Mouse (Mus musculus) MEL (cell line): ENCODE data around the gene Mettl26.

Source experiments
- CHD2 ChIP-seq: IDR thresholded peaks from 2 replicates; pipeline ENCODE4 v1.6.1; 2011; ENCODE audit warnings: low read length, improper control_type of control experiment
- E2F4 ChIP-seq: IDR thresholded peaks from 2 replicates; pipeline ENCODE4 v1.6.1; 2011; ENCODE audit warnings: low read depth, low read length, improper control_type of control experiment, borderline replicate concordance
- EP300 ChIP-seq, 2 experiments: IDR thresholded peaks; 2 replicates each; pipeline ENCODE4 v1.6.1; 2011; ENCODE audit warnings: improper control_type of control experiment in 2 of 2, low read length in 2 of 2, low read depth in 1 of 2, mild to moderate bottlenecking in 1 of 2
- GATA1 ChIP-seq: IDR thresholded peaks from 2 replicates; pipeline ENCODE4 v1.6.1; 2011; ENCODE audit warnings: low read depth, low read length, improper control_type of control experiment
- MXI1 ChIP-seq: IDR thresholded peaks from 2 replicates; pipeline ENCODE4 v1.6.1; 2011; ENCODE audit warnings: mild to moderate bottlenecking, low read depth, low read length, improper control_type of control experiment
- MYC ChIP-seq: IDR thresholded peaks from 2 replicates; pipeline ENCODE4 v1.6.1; 2011; ENCODE audit warnings: low read depth, mild to moderate bottlenecking, low read length, improper control_type of control experiment, moderate library complexity
- TCF12 ChIP-seq: IDR thresholded peaks from 2 replicates; pipeline ENCODE4 v1.6.1; 2014; ENCODE audit warnings: low read depth, mild to moderate bottlenecking, inconsistent platforms, low read length, improper control_type of control experiment, moderate library complexity
- UBTF ChIP-seq: IDR thresholded peaks from 2 replicates; pipeline ENCODE4 v1.6.1; 2012; ENCODE audit warnings: low read depth, mild to moderate bottlenecking, inconsistent platforms, low read length, improper control_type of control experiment, moderate library complexity, borderline replicate concordance; ENCODE audit not compliant: insufficient read depth
- USF1 ChIP-seq: IDR thresholded peaks from 2 replicates; pipeline ENCODE4 v1.6.1; 2014; ENCODE audit warnings: low read depth, mild to moderate bottlenecking, inconsistent platforms, low read length, improper control_type of control experiment, moderate library complexity
- ZKSCAN1 ChIP-seq: IDR thresholded peaks from 2 replicates; pipeline ENCODE4 v1.6.1; 2012; ENCODE audit warnings: low read depth, mild to moderate bottlenecking, inconsistent platforms, low read length, improper control_type of control experiment, moderate library complexity

- TF ChIP-seq MXI1 (no peak), CHD2 (no peak), MYC (no peak), TCF12 (no peak), GATA1 (no peak), EP300 (IDR thresholded peaks at IDR 0.05; ENCODE audit: low read depth in 1 of 2, low read length in 2 of 2) (no peak), USF1 (no peak), E2F4 (no peak), UBTF (no peak), ZKSCAN1 (no peak)
These were observed 8.4 kb downstream of the Mettl26 start for GRCm38 (mm10) chr17:25883268-25883667.
